Mouse (Mus musculus): ENCODE measurements around the gene Zmynd8. TPM values are rescaled to one million over a fixed set of nuclear protein-coding genes. Genes with fewer than 3 reads are reported as not detected.

Zmynd8 gene
- polyA plus RNA-seq (2012; rRNA removed), result 30.3 and 30.9 TPM in 2 replicates

DNA sequence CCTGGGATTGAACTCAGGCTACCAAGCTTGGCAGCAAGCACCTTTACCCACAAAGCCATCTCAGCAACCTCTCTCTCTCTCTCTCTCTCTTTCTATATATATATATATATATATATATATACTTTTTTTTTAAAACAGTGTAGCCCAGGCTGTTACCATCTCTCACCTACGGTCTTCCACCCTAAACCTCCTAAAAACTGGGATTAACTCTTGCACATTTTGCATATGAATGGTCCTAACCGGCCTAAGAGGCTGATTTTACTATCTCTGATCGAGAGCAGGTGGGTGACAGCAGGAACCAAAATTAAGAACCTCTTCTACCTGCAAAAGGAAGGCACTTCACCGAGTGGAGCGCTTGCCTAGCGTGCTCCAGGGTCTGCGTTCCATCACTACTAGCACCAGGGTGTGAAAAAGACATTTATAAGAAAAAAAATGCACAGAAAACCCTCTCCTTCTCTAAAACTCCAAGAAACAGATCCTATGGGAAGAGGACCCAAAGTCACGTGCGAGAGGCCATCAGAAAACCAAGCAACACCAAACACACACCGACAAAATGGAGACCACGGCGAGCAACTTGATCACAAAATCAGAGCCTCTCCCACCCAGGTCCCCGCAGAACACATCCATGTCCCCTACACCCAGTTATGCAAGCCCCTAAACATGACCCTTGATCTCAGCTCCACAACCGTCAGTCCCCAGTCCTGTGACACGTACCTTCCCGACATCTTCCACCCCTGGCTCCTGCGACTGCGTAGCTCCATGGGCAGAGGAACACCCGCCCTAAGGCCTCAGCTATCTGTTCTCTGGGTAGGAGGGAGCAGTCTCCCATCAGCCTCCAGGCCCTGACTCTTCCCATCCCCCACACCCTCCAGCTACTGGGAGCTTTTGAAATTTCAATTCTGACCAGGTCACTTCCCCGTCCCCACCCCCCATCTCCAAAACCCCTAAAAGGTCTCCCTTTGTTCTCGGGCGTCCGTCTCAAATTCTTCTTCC is at the start of gene Zmynd8:
TSS of gene Zmynd8 (minus strand) at position 815 of the 993 bp plus-strand sequence.
- 94% methylated on average over 23 of the region's 23 CpGs for WGBS
- Histone ChIP-seq H3K36me3 (ENCODE audit: control insufficient read depth, insufficient read depth, low read length) (no peaks in the 10 kb centered on the region), H3K4me1 (replicated peaks; ENCODE audit: control insufficient read depth, insufficient read depth, low read length) (no peaks in the 10 kb centered on the region), H3K4me3 (ENCODE audit: control insufficient read depth, insufficient read depth, low read length) (no peak within 1 kb of the TSS), H3K27me3 (ENCODE audit: control insufficient read depth, insufficient read depth, low read length) (no peaks in the 10 kb centered on the region), H3K27ac (ENCODE audit: control insufficient read depth, insufficient read depth, low read length) (no peak within 1 kb of the TSS)
- DNase-seq, result no peak
- TF ChIP-seq POLR2A (IDR thresholded peaks at IDR 0.05; ENCODE audit: control insufficient read depth, extremely low read depth, insufficient read depth, low read length, poor library complexity), result no peak
- no peak for TF ChIP-seq CTCF (IDR thresholded peaks at IDR 0.05; ENCODE audit: borderline replicate concordance, control insufficient read depth, extremely low read depth, insufficient read depth, low read length, poor library complexity)

DNA sequence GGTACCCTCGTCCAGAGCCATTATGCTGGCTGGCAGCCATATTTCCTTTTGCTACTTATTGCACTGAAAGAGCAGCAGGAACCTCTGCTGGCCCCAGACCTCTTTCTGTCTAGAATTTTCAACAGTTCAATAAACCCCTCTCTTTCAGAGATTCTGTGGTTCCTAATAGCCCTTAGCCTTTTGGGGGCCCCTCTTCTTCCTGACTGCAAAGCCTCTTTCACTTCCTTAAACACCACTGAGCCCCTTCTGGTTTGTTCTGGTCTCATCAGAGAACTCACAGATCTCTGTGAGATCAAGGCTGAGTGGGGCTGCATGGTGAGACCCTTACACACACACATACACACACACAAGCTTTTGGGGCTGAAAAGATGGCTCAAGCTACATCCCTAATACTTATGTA is 49.2 kb upstream of the Zmynd8 start:
- Histone ChIP-seq H3K27ac (ENCODE audit: control insufficient read depth, insufficient read depth, low read length) (no peak overlapping the region), H3K4me3 (ENCODE audit: control insufficient read depth, insufficient read depth, low read length) (no peak overlapping the region), H3K4me1 (replicated peaks; ENCODE audit: control insufficient read depth, insufficient read depth, low read length) (peaks cover 38% of the 10 kb centered on the region), H3K36me3 (ENCODE audit: control insufficient read depth, insufficient read depth, low read length) (no peaks in the 10 kb centered on the region), H3K27me3 (ENCODE audit: control insufficient read depth, insufficient read depth, low read length) (no peaks in the 10 kb centered on the region)
- TF ChIP-seq POLR2A (IDR thresholded peaks at IDR 0.05; ENCODE audit: control insufficient read depth, extremely low read depth, insufficient read depth, low read length, poor library complexity) (no peak), CTCF (IDR thresholded peaks at IDR 0.05; ENCODE audit: borderline replicate concordance, control insufficient read depth, extremely low read depth, insufficient read depth, low read length, poor library complexity) (no peak)
- 63% methylated on average over 1 of the region's 1 CpGs for WGBS
- no peak for DNase-seq

DNA sequence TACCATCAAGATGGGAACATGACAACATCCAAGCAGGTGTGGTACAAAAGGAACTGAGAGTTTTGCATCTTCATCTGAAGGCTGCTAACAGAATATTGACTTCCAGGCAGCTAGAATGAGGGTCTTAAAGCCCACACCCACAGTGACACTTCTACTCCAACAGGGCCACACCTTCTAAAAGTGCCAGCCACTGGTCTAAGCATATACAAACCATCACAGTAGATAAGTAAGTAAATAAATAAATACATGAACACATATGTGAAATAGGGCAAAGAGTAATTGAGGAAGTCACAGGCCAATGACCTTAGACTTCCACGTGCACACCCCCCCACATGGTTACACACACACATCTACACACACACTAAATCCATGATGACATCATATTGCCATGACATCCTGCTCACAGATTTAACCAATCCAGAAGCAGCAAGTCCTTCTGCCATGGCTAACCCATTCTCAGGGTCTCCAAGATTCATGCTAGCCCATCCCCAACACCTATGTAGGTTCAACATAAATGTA is 47.3 kb upstream of the Zmynd8 start:
- no peak for DNase-seq
- H3K4me1 ChIP-seq (replicated peaks; ENCODE audit: control insufficient read depth, insufficient read depth, low read length), result peaks cover 21% of the 10 kb centered on the region
- 52% methylated on average over 1 of the region's 1 CpGs for WGBS
- H3K27me3 ChIP-seq (ENCODE audit: control insufficient read depth, insufficient read depth, low read length), result no peaks in the 10 kb centered on the region
- H3K27ac ChIP-seq (ENCODE audit: control insufficient read depth, insufficient read depth, low read length), result no peak overlapping the region
- H3K36me3 ChIP-seq (ENCODE audit: control insufficient read depth, insufficient read depth, low read length), result no peaks in the 10 kb centered on the region
- H3K4me3 ChIP-seq (ENCODE audit: control insufficient read depth, insufficient read depth, low read length), result no peak overlapping the region
- TF ChIP-seq CTCF (IDR thresholded peaks at IDR 0.05; ENCODE audit: borderline replicate concordance, control insufficient read depth, extremely low read depth, insufficient read depth, low read length, poor library complexity) (no peak), POLR2A (IDR thresholded peaks at IDR 0.05; ENCODE audit: control insufficient read depth, extremely low read depth, insufficient read depth, low read length, poor library complexity) (no peak)

GRCm38 (mm10) chr2:165944576-165945351 is 45.9 kb upstream of the Zmynd8 start:
- no peaks in the 10 kb centered on the region for H3K36me3 ChIP-seq (ENCODE audit: control insufficient read depth, insufficient read depth, low read length)
- no peaks in the 10 kb centered on the region for H3K27me3 ChIP-seq (ENCODE audit: control insufficient read depth, insufficient read depth, low read length)
- TF ChIP-seq CTCF (IDR thresholded peaks at IDR 0.05; ENCODE audit: borderline replicate concordance, control insufficient read depth, extremely low read depth, insufficient read depth, low read length, poor library complexity) (no peak), POLR2A (IDR thresholded peaks at IDR 0.05; ENCODE audit: control insufficient read depth, extremely low read depth, insufficient read depth, low read length, poor library complexity) (no peak)
- peaks cover 15% of the 10 kb centered on the region for H3K4me1 ChIP-seq (replicated peaks; ENCODE audit: control insufficient read depth, insufficient read depth, low read length)
- no peak overlapping the region for H3K4me3 ChIP-seq (ENCODE audit: control insufficient read depth, insufficient read depth, low read length)
- WGBS, result 93% methylated on average over 11 of the region's 11 CpGs
- no peak overlapping the region for H3K27ac ChIP-seq (ENCODE audit: control insufficient read depth, insufficient read depth, low read length)
- no peak for DNase-seq

- no peak overlapping the region for H3K4me3 ChIP-seq (ENCODE audit: control insufficient read depth, insufficient read depth, low read length)
- no peaks in the 10 kb centered on the region for H3K36me3 ChIP-seq (ENCODE audit: control insufficient read depth, insufficient read depth, low read length)
- 95% methylated on average over 2 of the region's 2 CpGs for WGBS
- no peaks in the 10 kb centered on the region for H3K27me3 ChIP-seq (ENCODE audit: control insufficient read depth, insufficient read depth, low read length)
- peaks cover 3% of the 10 kb centered on the region; the same call in 1 of the 2 replicates for H3K4me1 ChIP-seq (replicated peaks; ENCODE audit: control insufficient read depth, insufficient read depth, low read length)
- H3K27ac ChIP-seq (ENCODE audit: control insufficient read depth, insufficient read depth, low read length), result no peak overlapping the region
- TF ChIP-seq POLR2A (IDR thresholded peaks at IDR 0.05; ENCODE audit: control insufficient read depth, extremely low read depth, insufficient read depth, low read length, poor library complexity) (no peak), CTCF (IDR thresholded peaks at IDR 0.05; ENCODE audit: borderline replicate concordance, control insufficient read depth, extremely low read depth, insufficient read depth, low read length, poor library complexity) (no peak)
- DNase-seq, result no peak
Observed at GRCm38 (mm10) chr2:165943113-165943512, 44.3 kb upstream of the Zmynd8 start.

DNA sequence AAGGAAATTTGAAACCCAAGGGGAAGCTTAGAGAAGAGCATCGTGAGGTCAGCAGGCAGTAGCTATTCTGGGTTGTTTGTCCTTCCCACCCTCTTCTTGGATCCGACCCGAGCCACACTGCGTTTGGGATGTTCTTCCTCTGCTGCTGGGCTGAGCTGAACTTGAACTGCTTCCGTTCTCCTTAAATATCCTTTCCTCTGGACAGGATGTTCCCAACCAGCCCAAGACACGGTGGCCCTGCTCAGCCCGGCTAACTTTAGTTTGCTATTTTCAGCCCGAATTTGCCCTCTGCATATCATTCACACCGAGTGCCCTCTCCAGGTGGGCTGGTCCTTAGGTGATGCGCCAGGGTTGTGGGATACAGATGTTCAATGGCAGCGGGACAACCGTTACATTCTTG is 37.3 kb upstream of the Zmynd8 start:
- WGBS, result 91% methylated on average over 12 of the region's 12 CpGs
- TF ChIP-seq POLR2A (IDR thresholded peaks at IDR 0.05; ENCODE audit: control insufficient read depth, extremely low read depth, insufficient read depth, low read length, poor library complexity) (no peak), CTCF (IDR thresholded peaks at IDR 0.05; ENCODE audit: borderline replicate concordance, control insufficient read depth, extremely low read depth, insufficient read depth, low read length, poor library complexity) (no peak)
- H3K27me3 ChIP-seq (ENCODE audit: control insufficient read depth, insufficient read depth, low read length), result no peaks in the 10 kb centered on the region
- H3K36me3 ChIP-seq (ENCODE audit: control insufficient read depth, insufficient read depth, low read length), result no peaks in the 10 kb centered on the region
- H3K4me3 ChIP-seq (ENCODE audit: control insufficient read depth, insufficient read depth, low read length), result no peak overlapping the region
- no peak overlapping the region for H3K27ac ChIP-seq (ENCODE audit: control insufficient read depth, insufficient read depth, low read length)
- no peak for DNase-seq
- H3K4me1 ChIP-seq (replicated peaks; ENCODE audit: control insufficient read depth, insufficient read depth, low read length), result no peaks in the 10 kb centered on the region

Measured in thymus, adult 2 months (tissue).